Mouse (Mus musculus) cerebellum, postnatal 36 days (tissue): ENCODE measurements around the gene Gm28539.
A peak's percentile ranks its signal among the peaks of the same experiment; 100 is the strongest.
"Not testable (repeated sequence)": the region's sequence is repeated elsewhere in the genome, so short reads cannot be mapped to it uniquely, and the experiment has no call there.

Experiments used
- DNase-seq, 2 experiments: peaks; one replicate each; pipeline ENCODE4 v3.0.0; 2021 to 2022; ENCODE audit warnings: mixed read lengths in 2 of 2

Gm28539 gene

DNA sequence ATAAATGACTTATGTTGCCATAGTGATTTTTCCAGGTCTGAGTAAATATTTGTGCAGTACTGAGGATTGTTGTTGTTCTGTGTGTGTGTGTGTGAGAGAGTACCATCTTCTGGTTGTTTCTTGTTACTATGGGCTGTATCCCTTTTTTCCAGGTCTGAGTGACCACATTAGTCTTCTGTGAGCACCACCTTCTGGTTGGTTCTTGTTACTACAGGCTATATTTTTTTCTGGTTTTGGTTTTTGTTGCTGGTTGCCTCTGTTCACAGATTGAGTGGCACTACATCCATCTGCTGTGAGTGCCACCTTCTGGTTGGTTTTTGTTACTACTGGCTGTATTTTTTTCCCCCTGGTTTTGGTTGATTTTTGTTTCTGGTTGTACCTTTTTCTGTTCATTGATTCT, 22.2 kb downstream of the Gm28539 start:
- DNase-seq: peak; percentile 30 to 57

DNA sequence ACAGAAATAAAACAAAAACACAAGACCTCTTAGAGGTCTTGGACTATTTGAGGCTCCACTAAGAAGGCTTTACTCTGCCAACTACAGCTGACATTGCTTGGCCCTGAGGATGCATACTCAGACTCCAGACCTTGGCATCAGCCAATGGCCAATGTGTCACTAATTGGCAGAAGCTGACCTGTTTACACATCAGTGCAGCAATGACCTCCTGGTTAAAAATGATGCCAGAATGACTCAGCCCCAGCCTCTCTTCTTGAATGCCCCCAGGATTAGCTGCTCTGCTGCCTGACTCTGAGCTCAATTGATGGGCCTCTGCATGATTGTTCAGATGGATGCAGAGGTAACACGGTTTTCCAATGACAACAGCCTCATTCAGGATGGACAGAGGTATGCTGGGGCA, 23.8 kb downstream of the Gm28539 start:
- DNase-seq: peak; percentile 25 to 26

DNA sequence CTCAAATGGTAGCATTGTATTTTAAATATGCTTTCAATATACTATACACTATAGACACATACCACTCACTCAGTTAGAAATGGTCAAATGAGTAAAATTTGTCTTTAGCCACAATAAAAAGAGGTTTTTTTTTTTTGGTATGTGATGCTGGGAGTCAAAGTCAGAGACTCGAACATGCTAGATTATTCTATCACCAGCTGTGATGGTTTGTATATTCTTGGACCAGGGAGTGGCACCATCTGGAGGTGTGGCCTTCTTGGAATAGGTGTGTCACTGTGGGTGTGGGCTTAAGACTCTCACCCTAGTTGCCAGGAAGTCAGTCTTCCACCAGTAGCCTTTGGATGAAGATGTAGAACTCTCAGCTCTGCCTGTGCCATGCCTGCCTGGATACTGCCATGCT, 34.1 kb downstream of the Gm28539 start:
- not testable (repeated sequence) for DNase-seq

DNA sequence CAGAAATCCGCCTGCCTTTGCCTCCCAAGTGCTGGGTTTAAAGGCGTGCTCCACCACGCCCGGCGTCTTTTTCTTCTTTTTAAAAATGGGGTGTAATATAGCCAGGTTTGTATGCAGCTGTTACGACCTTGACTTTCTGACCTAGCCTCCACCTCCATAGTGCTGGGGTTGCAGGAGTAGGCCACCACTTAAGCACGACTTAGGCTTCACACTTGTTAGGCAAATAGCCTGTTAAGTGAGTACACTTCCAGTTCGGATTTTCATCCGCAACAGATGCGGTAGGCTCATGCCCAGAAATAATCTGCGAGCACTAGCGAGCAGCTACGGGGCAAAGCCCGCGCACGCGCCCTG, 39.7 kb downstream of the Gm28539 start:
- no peak for DNase-seq

DNA sequence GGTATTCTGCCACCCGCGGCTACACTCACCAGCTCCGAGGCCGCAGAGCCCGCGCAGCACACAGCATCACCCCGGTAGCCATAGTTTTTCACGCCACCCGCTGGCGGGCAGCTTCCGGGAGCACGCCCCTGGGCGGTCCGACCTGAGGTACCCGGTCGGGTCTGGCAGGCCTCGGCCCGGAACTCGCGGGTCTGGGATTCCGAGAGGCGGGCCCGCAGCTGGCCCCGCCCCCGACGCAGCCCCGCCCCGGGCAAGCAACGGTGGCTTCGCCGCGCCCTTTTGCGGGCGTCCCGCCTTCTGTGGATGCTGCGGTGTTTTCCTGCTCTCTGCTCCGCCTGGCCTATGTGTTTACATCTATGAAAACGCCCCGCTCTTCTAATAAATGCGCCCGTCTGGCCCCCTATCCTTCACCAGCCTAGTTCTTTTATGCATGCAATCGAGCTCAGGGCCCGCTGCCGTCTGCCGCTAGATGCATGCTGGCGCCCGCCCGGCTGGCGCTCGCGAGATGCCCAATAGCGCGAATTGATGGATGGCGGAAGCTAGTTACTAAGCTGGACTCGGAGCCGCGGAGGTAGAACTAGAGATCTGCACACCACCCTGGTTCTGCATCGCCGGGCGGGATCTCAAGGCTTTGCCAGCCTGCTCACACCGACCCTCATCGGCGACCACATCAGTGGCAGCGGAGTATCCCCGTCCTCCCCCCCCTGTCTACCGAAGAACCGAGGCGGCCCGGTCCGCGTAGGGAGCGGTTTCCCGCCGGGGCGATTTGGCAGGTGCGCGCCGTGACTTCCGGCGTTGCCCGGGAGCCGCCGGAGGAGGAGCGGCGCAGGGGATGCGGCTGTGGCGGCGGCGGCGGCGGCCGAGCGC, 40.3 kb downstream of the Gm28539 start, which contains the start of the genes Mrpl40 and Hira:
Gene Mrpl40, minus strand, starts transcription at position 421 of the 867 bp plus-strand sequence.
Gene Hira, plus strand, starts transcription at position 596 of the 867 bp plus-strand sequence.
- peak; percentile 93 to 94 for DNase-seq

DNA sequence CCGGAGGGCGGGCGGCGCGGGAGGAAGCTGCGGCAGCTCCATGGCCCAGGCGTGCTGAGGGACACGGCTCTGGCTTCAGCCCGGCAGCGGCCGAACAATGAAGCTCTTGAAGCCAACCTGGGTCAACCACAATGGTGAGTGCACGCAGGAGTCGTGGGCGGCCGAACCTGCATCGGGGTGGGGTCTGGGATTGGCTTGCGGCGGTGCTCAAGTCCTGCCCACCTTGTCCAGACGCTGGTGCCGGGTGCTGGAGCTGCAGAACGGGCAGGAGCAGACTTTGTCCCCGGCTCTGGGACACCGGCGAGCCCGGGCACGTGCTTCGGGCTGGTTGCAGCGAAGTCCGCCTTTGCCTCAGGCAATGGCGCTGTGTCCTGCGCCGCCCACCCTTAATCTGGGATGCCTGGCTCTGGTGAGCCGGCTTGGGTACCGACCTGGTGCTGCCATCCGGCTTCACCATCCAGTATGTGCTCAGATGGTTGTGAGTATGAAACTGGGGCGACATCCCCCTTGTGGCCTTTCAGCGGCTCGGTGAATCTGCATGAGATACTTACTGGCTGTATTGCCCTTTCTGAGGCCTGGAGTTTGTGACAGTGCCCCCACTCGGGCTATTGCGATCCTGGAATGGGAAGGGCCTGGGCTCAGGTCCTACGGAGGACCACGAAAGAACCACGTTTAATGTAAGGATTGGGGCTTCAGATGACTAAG, 41.2 kb downstream of the Gm28539 start:
- DNase-seq: peak; percentile 30 to 38

DNA sequence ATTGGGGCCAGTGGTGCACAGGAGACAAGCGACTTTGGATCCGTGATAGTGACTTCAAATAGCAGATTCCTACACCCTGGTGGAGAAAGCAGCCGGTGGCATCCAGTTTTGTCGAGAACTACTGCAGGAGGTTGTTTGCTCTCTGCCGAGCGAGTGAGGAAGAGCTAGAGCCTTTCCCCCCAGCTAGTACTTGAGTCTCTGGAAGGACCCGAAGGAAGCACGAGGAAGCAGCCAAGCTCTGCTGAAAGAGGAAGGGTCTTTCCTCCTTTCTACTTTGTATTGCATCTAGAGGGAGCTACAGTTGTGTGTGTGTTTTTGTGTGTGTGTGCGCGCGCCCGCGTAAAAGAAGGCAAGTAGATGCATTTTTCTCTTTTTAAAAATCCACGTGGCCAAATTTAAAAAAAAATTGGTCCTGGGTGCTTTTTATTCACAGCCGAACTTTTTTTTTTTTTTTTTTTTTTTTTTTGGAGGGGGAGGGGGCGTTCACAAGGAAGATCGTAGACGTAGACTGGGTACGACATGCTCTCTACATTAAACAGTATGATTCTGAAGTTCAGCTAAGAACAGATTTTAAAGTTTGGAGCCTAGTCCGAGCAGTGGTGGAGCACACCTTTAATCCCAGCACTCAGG, 41.8 kb downstream of the Gm28539 start:
- DNase-seq: no peak

DNA sequence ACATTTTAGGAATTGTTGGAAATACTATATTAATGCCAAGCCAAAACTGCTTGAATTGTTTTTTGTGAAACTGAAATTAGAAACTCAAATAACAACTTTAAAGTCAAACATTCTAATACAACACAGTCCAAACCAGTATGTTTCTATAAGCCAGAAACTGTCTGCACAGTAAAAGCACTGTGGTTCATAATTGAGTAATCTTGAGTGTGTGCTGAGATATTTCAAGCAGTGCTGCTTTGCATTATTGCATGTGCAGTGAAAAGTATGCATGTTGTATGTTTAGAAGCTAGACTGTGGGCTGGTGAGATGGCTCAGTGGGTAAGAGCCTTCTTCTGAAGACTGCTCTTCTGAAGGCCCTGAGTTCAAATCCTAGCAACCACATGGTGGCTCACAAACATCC, 47.7 kb downstream of the Gm28539 start:
- DNase-seq: no peak

DNA sequence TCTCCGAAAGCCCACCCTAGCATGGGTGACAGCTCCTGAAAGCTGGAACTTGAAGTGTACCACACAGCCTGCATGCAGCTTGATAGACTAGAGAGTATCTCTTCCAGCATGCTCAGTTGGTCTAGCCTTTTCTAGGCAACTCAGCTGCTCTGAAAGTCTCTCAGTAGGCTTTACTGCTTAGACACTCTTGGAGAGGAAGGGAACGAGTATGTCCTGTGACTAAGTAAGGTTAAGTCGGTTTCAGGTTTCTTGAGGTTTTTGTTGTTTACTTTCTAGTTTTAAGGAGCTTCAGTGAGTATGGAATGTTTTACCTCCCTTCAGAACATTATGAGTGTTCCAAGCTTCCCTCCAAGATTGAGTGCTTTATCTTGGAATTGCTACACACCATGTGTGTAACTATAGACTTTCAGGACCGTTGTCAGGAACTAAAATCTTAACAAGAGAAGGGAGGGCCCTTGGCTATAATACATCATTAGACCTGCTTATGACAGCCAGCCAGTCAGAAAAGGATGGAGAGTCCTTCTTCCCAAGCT, 57.5 kb downstream of the Gm28539 start:
- DNase-seq: no peak

DNA sequence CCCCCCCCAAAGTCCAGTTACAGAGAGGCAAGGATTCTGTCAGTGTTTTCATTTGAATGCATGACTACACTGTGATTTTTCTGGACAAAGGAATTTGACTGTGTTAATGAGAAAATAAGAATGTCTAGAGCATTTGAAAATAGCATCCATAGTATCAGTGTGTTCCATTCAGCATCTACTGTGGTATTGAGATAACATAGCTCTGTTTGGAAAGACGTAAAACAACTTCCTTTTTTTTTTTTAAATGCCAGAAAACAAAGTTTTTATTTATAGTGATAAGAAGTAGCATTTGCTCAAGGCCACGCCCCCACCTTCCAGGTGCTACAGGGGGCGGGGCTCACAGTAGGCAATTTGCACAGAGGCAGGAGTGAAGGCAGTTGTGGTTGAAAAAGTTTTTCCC, 58.9 kb downstream of the Gm28539 start:
- DNase-seq: no peak

DNA sequence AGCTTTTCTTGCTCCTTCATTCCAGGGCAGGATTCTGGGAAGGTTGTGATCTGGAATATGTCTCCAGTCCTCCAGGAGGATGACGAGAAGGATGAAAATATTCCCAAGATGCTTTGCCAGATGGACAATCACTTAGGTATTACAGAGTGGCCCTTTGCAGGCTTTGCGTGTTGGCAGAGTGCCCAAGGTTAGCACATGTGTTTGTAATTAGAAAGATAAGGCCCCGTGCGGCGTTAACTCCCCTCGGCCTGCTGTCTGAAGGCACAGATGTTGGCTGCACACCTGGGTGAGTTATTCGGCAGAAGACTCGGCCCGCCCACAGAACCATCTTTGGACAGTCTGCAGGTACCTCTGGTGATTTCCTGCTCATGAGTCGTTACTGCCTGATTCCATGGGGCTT, 60.0 kb downstream of the Gm28539 start:
- DNase-seq: no peak

DNA sequence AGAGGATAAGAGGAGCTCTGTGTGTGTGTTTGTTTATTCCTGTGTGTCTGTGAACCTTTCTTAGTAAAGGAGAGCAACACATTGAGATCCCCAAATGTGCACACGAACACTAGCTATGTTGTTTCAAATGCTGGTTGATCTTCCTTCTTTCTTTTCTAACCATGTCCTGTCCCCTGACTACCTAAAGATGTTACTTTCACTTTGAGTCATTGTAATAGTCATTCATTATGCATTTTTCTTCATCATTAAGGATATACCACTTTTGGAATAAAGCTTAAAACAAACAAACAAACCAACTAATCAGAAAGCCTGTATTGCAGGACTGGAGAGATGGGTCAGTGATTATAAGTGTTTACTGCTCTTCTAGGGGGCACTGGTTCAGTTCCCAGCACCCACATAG, 69.3 kb downstream of the Gm28539 start:
- no peak for DNase-seq

DNA sequence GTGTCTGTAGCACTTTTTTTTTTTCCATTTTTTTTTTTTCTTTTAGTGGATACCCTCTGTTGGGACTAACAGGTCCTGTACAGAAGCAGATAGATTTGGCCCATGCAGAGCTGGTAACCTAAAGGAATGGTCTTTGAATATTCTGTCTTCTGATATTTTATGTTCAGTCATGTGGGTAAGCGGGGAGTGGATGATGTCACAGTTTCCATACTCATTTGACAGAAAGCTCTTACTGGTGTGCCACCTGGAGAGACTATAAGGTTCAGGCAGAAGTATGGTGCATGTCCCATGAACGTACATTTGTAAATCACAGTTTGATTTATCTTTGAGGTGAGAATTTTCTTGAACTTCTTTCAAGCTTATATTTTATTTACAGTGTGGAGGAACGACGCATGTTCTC, 79.7 kb downstream of the Gm28539 start:
- DNase-seq: no peak

DNA sequence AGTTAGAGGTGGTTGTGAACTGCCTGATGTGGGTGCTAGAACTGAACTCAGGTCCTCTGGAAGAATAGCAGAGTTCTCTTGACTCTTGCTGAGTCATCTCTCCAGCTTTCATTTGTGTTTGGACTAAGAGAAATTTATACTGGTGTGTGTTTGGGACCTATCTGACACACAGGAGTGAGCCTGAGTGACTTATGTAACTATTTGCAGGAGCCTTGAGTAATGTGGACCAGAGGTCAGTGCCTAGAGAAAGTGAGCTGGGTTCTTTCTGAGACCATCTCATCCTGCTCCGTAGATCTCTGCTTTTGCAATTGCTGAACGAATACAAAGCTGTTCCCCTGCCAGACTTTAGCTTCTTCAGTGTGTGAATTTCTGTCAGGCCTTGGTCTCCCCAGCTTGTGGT, 85.4 kb downstream of the Gm28539 start:
- no peak for DNase-seq

DNA sequence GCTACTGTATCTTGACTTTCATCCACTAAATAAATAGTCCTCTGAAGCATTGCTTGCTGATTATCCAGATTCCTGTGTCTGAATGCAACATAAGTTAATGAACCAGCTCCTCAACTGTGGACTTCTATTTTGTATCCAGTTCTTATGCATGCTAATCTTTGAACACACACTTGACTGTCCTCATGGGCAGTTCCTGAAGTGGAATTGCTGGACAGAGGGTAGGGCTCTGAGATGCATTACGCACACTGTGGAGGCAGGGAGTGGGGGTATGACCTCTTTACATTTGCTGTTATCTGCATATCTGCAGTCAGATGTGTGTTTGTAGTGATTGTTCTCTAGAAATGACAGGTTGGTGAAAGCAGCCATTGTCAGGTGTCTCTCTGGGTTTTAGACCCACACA, 91.6 kb downstream of the Gm28539 start:
- DNase-seq: no peak

DNA sequence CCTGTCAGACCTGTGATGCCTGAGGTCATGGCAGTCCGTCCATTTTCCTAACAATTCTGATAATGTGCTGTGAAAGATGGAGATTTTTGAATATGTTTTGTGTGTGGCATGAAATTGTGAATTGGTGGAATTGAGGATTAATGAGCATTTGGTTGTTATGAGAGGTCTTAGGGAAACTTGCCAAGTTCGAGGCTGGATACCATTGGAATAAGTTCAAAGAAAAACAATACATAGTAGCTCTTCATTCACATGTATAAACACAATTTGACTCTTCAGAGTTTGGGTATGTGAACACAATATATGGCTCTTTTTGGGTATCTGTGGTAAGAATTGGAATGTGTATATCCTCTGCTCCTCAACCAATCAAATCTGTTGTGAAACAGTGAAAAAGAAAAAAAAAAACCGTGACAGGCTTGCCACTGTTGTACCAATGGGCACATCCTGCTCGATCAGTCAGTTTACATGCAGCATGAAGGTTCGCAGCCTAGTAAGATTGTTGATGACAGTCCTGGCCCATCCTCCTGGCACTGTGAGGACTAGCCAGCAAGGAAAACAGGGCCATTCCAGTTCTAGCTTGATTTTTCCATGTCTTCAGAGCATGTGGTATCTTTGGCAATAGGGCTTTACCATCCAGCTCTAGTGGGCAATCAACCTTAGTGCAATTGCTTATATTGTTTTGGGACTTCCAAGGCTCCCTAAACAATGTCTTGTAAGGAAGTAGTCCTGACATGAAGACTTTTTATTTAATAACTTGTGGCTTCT, 102.1 kb downstream of the Gm28539 start:
- DNase-seq: no peak

DNA sequence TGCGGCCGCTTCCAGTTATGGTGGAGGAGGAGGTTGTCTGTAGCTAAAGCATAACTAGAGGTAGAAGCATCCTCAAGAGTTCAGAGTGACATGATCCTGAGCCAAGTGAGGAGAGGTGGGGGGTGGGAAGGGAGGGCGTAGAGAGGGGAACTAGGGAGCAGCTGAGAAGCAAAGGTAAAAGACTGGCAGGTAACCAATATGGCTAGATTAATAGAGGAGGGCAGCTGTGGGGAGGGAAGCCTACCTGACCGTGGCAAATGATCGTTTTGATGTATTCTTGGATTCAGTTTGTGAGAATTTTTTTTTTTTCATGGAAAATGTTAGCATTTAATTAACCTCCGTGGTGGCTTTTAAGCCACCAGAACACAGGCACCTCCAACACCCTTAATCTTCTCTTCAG, 107.5 kb downstream of the Gm28539 start:
- DNase-seq: no peak

DNA sequence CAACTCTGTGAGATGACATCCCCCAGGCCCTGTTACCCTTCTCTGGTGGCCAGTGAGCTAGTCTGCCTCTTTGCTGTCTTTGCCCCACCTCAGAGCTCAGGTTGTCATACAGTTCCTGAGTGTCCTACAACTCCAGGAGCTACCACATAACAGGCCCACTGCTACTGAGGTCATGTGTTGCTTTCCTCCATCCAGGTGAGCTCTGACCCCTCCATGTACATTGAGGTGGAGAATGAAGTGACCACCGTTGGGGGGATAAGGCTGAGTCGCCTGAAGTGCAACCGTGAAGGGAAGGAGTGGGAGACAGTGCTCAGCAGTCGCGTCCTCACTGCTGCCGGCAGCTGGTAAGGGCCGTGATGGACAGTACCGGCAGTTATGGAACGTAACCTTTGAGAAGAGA, 112.6 kb downstream of the Gm28539 start:
- DNase-seq: no peak

DNA sequence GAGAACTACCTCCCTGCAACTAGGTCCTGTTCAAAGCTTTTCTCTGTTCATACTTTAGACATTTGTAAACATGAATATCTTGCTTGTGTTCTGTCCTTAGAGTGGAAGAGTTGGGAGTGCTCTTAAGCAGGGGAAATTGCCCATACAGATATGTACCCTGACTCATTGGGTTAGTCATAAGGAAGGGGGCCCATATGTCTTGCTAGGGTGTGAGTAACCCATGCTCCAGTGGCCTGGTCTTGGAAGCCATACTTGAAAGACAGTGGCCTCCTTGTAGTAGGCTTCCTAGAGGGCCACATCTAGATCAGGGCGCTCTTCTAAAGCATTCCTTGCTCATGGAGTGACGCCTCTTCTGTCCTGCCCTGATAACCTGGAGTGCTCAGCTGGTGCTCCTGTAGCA, 114.0 kb downstream of the Gm28539 start:
- DNase-seq: no peak

DNA sequence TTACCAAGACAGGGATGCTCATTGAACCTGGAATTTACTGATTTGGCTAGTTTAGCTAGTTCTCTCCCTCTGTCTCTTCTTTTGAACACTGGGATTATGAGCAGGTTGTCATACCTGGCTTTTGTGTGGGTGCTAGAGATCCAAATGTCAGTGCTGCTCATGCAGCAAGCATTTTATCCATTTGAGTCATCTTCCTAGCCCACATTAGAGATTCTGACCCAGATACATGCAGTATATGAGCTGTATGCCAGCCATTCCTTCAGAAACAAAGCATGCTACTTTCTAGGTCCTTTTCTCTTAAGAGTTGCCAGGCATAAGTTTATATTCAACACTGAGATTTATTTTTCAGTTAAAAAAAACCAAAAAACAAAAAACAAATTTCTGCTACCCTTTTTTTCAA, 116.4 kb downstream of the Gm28539 start:
- no peak for DNase-seq

DNA sequence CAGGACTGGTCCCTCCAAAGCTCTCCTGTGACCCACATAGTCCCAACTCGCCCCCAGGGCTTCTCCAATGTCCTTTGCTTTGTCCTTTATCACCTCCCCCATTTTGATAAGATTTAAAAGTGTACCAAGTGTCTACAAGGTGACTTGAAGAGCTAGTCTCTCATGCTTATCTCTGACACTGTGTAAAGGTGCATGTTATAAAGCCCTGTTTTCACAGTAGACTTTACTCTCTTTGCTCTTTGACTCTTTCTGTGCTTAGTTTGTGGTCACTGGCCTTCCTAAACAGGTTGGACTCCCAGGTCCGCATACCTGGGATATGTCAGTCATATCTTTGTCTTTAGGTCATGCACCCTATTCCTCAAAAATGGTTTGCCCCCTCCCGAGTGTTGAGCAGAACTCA, 118.7 kb downstream of the Gm28539 start:
- DNase-seq: no peak

DNA sequence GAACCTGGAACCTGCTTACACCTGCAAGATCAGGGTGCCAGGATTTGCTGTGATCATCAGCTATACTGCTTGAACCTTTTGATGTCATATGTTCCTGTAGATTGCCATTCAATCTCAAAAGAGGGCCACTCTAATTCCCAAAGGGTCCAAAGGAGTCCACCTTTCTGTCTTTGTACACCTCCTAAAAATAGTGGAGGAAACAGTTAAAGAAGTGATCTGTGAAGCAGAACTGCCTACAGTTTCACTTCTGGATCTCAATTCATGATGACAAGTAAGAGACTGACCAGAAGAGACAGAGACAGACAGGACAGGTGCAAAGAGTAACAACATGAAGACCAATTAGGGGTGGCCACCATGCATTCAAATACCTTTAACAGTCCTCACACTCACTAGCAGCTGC, 127.1 kb downstream of the Gm28539 start:
- DNase-seq: no peak
